Mouse (Mus musculus) ES-E14 (cell line): ENCODE data around the gene Trpv4.

Experiments used
- CHD2 ChIP-seq: IDR thresholded peaks from 2 replicates; pipeline ENCODE4 v1.6.1; 2014; ENCODE audit warnings: mild to moderate bottlenecking, low read depth, low read length, inconsistent platforms
- HCFC1 ChIP-seq: IDR thresholded peaks from 2 replicates; pipeline ENCODE4 v1.6.1; 2012; ENCODE audit warnings: low read length, inconsistent platforms, borderline replicate concordance; ENCODE audit not compliant: insufficient read depth
- MAFK ChIP-seq: IDR thresholded peaks from 2 replicates; pipeline ENCODE4 v1.6.1; 2014; ENCODE audit warnings: mild to moderate bottlenecking, low read depth, low read length, inconsistent platforms; ENCODE audit not compliant: insufficient read depth
- ZC3H11A ChIP-seq: IDR thresholded peaks from 2 replicates; pipeline ENCODE4 v1.6.1; 2012; ENCODE audit warnings: low read depth, mild to moderate bottlenecking, inconsistent platforms, low read length, borderline replicate concordance
- ZNF384 ChIP-seq: IDR thresholded peaks from 2 replicates; pipeline ENCODE4 v1.6.1; 2012; ENCODE audit warnings: low read depth, low read length, inconsistent platforms

- no peak for TF ChIP-seq ZC3H11A
- no peak for TF ChIP-seq HCFC1
- TF ChIP-seq MAFK = no peak
- no peak for TF ChIP-seq CHD2
- no peak for TF ChIP-seq ZNF384
Observed at GRCm38 (mm10) chr5:114698044-114698746, 40.0 kb upstream of the Trpv4 start.
